Mouse (Mus musculus) limb, embryonic 12.5 days (tissue): ENCODE measurements at regions not wholly inside any gene's neighbourhood (a gene's known extent, or its start where the extent isn't known, plus 50 kb on each side); places are given as distances from the start of the nearest gene placed in this dataset.

Experiments
- ATAC-seq: fragments of 200-750 bp; cut with Nextera tagmentation; 2 replicates; pipeline ENCODE4 v1.8.0; 2017; ENCODE audit warnings: low read depth, moderate TSS enrichment; ENCODE audit not compliant: insufficient number of reproducible peaks, insufficient read depth, low FRiP score, low TSS enrichment
- H3K27ac ChIP-seq: fragments of 300-500 bp; sonication (generic); 2 replicates; pipeline ENCODE4 v1.5.1; 2016; ENCODE audit warnings: mild to moderate bottlenecking, moderate library complexity
- H3K27me3 ChIP-seq: fragments of 300-500 bp; sonication (generic); 2 replicates; pipeline ENCODE4 v1.6.1; 2016; ENCODE audit warnings: mild to moderate bottlenecking, moderate library complexity
- H3K36me3 ChIP-seq: fragments of 300-500 bp; sonication (generic); 2 replicates; pipeline ENCODE4 v1.6.1; 2016; ENCODE audit warnings: mild to moderate bottlenecking, moderate library complexity
- H3K4me1 ChIP-seq: fragments of 300-500 bp; sonication (generic); replicated peaks from 2 replicates; pipeline ENCODE4 v1.6.1; 2016
- H3K4me2 ChIP-seq: fragments of 300-500 bp; sonication (generic); 2 replicates; pipeline ENCODE4 v1.6.1; 2016; ENCODE audit warnings: mild to moderate bottlenecking, moderate library complexity
- H3K4me3 ChIP-seq: fragments of 300-500 bp; sonication (generic); replicated peaks from 2 replicates; pipeline ENCODE4 v1.5.1; 2016; ENCODE audit warnings: mild to moderate bottlenecking
- H3K9ac ChIP-seq: fragments of 300-500 bp; sonication (generic); replicated peaks from 2 replicates; pipeline ENCODE4 v1.6.1; 2016; ENCODE audit warnings: mild to moderate bottlenecking, moderate library complexity
- H3K9me3 ChIP-seq: fragments of 300-500 bp; sonication (generic); 2 replicates; pipeline ENCODE4 v1.6.1; 2016; ENCODE audit warnings: mild to moderate bottlenecking, moderate library complexity
- WGBS: fragments of 180-500 bp; shearing (Covaris S2); methylation state at CpG from one replicate; pipeline ENCODE4 v1.1.7; 2016; 5-methylcytosine and 5-hydroxymethylcytosine counted together

DNA sequence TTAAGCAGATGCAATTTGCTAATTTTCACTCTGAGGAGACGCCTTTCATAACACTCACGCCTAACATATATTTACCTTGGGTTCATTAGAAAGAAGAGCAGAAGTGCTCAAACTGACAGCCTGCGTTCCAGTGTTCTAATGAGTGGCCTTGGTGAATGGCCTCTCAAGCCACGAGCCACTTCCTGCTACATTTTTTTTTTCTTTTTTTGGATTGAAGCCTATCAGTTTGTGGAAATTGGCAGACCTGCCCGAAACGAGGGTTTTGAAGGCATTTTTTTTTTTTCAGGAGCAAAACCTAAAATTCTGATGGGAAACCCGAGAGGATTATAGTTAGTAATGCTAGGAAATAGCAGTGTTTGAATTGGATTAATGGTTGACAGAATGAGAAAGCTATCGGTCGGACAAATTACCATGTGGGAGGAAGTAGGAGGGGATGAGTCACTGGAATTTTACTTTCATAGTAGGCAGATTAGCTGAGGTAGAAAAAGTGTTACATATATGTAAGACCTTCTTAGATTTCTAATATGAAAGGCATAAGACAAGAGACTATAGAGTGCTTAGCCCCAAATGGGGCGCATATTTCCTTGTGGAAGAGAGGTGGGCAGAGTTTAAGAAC lies 113.7 kb upstream of the Cwc22 start:
- Histone ChIP-seq H3K4me1 (no peaks in the 10 kb centered on the region), H3K4me2 (no peak overlapping the region), H3K4me3 (no peak overlapping the region), H3K9me3 (no peaks in the 10 kb centered on the region), H3K27ac (no peak overlapping the region), H3K36me3 (no peaks in the 10 kb centered on the region), H3K27me3 (no peaks in the 10 kb centered on the region), H3K9ac (no peak overlapping the region)
- WGBS: 76% methylated on average over 10 of the region's 10 CpGs
- ATAC-seq: no peak

GRCm38 (mm10) chr2:78058988-78059387 lies 112.8 kb upstream of the Cwc22 start:
- Histone ChIP-seq H3K9ac (no peak overlapping the region), H3K36me3 (no peaks in the 10 kb centered on the region), H3K4me3 (no peak overlapping the region), H3K4me1 (0 out of 2 replicates have a peak, but pooled peaks cover 2% of the 10 kb centered on the region), H3K27me3 (no peaks in the 10 kb centered on the region), H3K27ac (no peak overlapping the region), H3K9me3 (no peaks in the 10 kb centered on the region), H3K4me2 (no peak overlapping the region)
- WGBS: 76% methylated on average over 2 of the region's 2 CpGs
- no peak for ATAC-seq

DNA sequence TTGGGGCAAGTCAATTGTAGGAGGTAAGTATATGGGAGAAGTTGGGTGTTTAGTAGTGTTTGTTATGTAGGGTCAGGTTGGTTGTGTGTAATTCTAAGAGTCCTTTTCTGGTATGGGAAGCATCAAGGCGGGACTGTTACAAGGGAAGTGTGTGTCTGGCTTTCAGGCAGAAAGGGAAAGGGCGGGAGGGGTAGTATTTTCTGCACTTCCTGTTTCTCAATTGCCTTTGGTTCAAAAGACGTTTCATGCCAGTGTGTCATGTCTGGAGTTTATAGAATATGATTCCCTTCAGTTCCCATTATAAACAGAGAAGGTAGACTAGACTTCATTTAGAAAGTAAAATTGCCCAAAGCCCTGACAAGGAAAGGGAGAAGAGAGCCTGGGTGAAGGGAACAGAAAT lies 107.7 kb upstream of the Cwc22 start:
- WGBS: 56% methylated on average over 3 of the region's 3 CpGs

DNA sequence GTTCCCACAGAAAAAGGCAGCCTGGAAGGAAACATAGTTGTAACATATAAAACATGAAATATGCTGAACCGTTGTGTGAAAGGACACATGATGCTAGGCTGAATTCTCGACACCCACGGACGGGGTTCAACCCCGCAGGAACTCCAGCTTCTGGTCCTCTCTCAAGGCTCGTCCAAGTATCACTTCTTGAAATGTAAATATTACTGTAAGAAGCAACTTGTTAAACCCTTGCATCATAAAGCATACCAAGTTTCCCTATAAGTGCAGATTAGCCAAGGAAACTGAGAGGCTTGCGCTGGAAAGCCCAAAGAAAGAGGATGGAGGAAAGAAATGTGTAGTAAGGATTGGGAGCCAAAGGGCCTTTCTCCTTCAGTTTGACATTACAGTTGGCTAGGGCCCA lies 104.4 kb upstream of the Cwc22 start:
- Histone ChIP-seq H3K4me2 (no peak overlapping the region), H3K27ac (no peak overlapping the region), H3K9ac (no peak overlapping the region), H3K4me1 (0 out of 2 replicates have a peak, but pooled peaks cover 12% of the 10 kb centered on the region), H3K4me3 (no peak overlapping the region), H3K36me3 (no peaks in the 10 kb centered on the region), H3K27me3 (no peaks in the 10 kb centered on the region), H3K9me3 (no peaks in the 10 kb centered on the region)
- ATAC-seq: no peak
- 94% methylated on average over 7 of the region's 7 CpGs for WGBS

More for the DNA sequence above, 107.7 kb upstream of the Cwc22 start:
- no peak overlapping the region for H3K9ac ChIP-seq
- 0 out of 2 replicates have a peak, but pooled peaks cover 7% of the 10 kb centered on the region for H3K4me1 ChIP-seq
- no peak overlapping the region for H3K4me2 ChIP-seq
- H3K9me3 ChIP-seq: no peaks in the 10 kb centered on the region
- no peak overlapping the region for H3K27ac ChIP-seq
- ATAC-seq: no peak
- no peaks in the 10 kb centered on the region for H3K27me3 ChIP-seq
- H3K4me3 ChIP-seq: no peak overlapping the region
- no peaks in the 10 kb centered on the region for H3K36me3 ChIP-seq

DNA sequence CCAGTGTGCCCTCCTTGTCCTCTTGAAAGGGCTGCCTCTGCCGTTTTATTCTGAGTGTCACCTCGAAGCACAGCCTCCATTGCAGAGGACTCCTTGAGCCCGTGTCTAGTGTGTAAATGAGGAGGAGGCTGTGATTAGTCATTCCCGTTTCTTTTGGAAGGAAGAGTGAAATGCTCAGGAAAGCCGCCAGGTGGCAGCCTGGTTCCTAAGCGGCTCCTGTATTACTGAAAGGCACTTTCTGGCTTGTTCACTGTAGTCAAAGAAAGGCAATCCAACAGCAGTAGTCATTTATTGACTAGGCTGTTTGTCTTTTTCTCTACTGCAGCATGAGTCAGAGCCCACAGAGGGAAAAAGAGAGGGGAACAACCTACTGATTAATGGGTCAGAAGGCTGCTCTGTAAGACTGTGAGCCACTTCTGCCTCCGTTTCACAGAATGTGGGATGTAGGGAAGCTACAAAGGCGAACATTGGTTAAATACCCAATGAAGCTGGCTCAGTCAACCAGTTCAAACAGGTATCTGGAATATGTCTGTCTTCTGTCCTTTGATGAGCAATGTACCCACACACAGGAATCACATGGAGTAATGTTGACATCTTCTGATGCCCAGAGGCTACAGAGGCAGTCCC lies 103.2 kb upstream of the Cwc22 start:
- ATAC-seq: peak; percentile 66; the same call in 1 of the 2 replicates
- Histone ChIP-seq H3K4me3 (no peak overlapping the region), H3K9me3 (no peaks in the 10 kb centered on the region), H3K27me3 (no peaks in the 10 kb centered on the region), H3K27ac (no peak overlapping the region), H3K4me2 (peak overlapping the region; percentile 45), H3K4me1 (0 out of 2 replicates have a peak, but pooled peaks cover 10% of the 10 kb centered on the region), H3K9ac (no peak overlapping the region), H3K36me3 (no peaks in the 10 kb centered on the region)
- 23% methylated on average over 8 of the region's 8 CpGs for WGBS

- WGBS: 74% methylated on average over 6 of the region's 6 CpGs
- H3K4me1 ChIP-seq: 0 out of 2 replicates have a peak, but pooled peaks cover 10% of the 10 kb centered on the region
- no peaks in the 10 kb centered on the region for H3K9me3 ChIP-seq
- H3K9ac ChIP-seq: no peak overlapping the region
- H3K27ac ChIP-seq: no peak overlapping the region
- H3K4me2 ChIP-seq: peak overlapping the region; percentile 45
- no peaks in the 10 kb centered on the region for H3K27me3 ChIP-seq
- no peaks in the 10 kb centered on the region for H3K36me3 ChIP-seq
- ATAC-seq: no peak; the same call in 1 of the 2 replicates
- H3K4me3 ChIP-seq: no peak overlapping the region
These were observed 102.5 kb upstream of the Cwc22 start for GRCm38 (mm10) chr2:78048706-78049055.

- H3K4me1 ChIP-seq: 0 out of 2 replicates have a peak, but pooled peaks cover 10% of the 10 kb centered on the region
- H3K9me3 ChIP-seq: no peaks in the 10 kb centered on the region
- H3K27me3 ChIP-seq: no peaks in the 10 kb centered on the region
- H3K27ac ChIP-seq: no peak overlapping the region
- ATAC-seq: no peak
- no peak overlapping the region for H3K9ac ChIP-seq
- H3K4me2 ChIP-seq: peak overlapping the region; percentile 45; the same call in 1 of the 2 replicates
- no peak overlapping the region for H3K4me3 ChIP-seq
- no peaks in the 10 kb centered on the region for H3K36me3 ChIP-seq
- WGBS: 49% methylated on average over 11 of the region's 11 CpGs
These were observed 102.0 kb upstream of the Cwc22 start for GRCm38 (mm10) chr2:78048030-78048705.

- ATAC-seq: no peak
- Histone ChIP-seq H3K9ac (no peak overlapping the region), H3K36me3 (no peaks in the 10 kb centered on the region), H3K27ac (no peak overlapping the region), H3K4me2 (no peak overlapping the region), H3K27me3 (no peaks in the 10 kb centered on the region), H3K4me3 (no peak overlapping the region), H3K4me1 (no peaks in the 10 kb centered on the region), H3K9me3 (no peaks in the 10 kb centered on the region)
- WGBS: 78% methylated on average over 2 of the region's 2 CpGs
These were observed 81.1 kb upstream of the Cwc22 start for GRCm38 (mm10) chr2:78027319-78027718.

DNA sequence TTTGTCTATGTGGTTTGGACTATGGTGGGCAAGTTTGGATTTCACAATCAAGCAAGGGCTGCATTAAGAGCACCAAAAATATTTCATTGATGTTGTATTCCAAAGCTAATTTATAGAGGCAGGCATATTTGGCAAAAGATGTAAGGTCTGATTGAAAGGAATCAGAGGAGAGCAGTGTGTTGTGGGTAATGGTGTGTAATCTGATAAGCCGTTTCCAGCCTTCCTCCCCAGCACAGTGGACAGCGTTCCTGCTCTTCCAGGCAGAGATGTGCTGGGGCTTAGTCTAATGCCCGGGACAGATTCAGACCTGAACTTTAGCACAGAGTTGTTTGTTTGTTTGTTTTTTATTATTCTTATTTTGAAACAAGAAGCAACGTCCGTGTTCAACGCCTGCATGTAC lies 80.6 kb upstream of the Cwc22 start:
- 61% methylated on average over 6 of the region's 6 CpGs for WGBS
- Histone ChIP-seq H3K9ac (no peak overlapping the region), H3K36me3 (no peaks in the 10 kb centered on the region), H3K4me2 (no peak overlapping the region), H3K9me3 (no peaks in the 10 kb centered on the region), H3K27me3 (no peaks in the 10 kb centered on the region), H3K27ac (no peak overlapping the region), H3K4me1 (no peaks in the 10 kb centered on the region), H3K4me3 (no peak overlapping the region)
- ATAC-seq: no peak

DNA sequence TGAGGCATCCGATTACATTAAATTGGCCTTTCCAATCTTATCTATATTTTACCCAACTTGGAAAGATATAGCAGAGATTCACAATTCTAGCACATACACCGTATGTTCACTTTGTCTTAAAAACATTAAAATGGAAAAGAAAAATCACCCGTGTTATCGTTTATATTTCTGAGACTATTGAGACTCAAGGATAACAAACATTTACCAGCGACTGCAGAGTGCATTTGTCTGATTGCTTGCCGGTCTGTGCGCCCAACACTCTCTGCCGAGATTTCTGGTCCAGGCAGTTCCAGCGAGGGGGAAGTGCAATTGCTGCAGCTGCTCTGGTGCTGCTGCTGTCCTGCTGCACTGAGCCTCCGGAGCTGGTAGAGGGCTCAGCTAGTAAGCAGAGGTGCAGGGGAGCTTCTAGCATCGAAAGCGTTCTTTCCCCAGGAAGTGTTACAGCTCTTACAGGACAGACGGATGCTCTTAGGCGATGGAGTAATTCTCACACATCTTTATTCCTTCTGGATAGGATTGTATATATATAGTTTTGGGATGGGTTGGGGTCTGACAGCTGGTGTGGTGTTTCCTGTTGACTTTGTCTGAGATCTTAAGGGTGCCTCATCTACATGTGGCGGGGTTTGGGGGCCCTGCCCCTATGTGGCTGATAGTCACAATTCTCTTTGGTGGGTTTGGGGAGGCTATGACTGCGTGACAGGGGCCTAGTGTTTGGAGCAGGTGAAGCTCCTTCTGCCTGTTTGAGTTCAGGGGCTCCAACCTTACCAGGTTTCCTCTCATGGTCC lies 79.7 kb upstream of the Cwc22 start:
- WGBS: 63% methylated on average over 16 of the region's 16 CpGs
- Histone ChIP-seq H3K27ac (no peak overlapping the region), H3K4me3 (no peak overlapping the region), H3K4me1 (no peaks in the 10 kb centered on the region), H3K9ac (no peak overlapping the region), H3K9me3 (no peaks in the 10 kb centered on the region), H3K36me3 (no peaks in the 10 kb centered on the region), H3K27me3 (no peaks in the 10 kb centered on the region), H3K4me2 (no peak overlapping the region)
- no peak for ATAC-seq

GRCm38 (mm10) chr2:78024981-78025565 lies 78.9 kb upstream of the Cwc22 start:
- H3K4me1 ChIP-seq: no peaks in the 10 kb centered on the region
- no peaks in the 10 kb centered on the region for H3K36me3 ChIP-seq
- H3K4me3 ChIP-seq: no peak overlapping the region
- H3K27me3 ChIP-seq: no peaks in the 10 kb centered on the region
- H3K9ac ChIP-seq: no peak overlapping the region
- no peaks in the 10 kb centered on the region for H3K9me3 ChIP-seq
- no peak overlapping the region for H3K27ac ChIP-seq
- no peak overlapping the region for H3K4me2 ChIP-seq
- 85% methylated on average over 1 of the region's 1 CpGs for WGBS
- ATAC-seq: no peak
